Mouse (Mus musculus) spleen, adult 2 months (tissue): ENCODE measurements around the gene Fam209.

Source experiments
- CTCF ChIP-seq: fragments of 200-500 bp; IDR thresholded peaks from 2 replicates; pipeline ENCODE4 v1.5.1; 2011; ENCODE audit warnings: mild to moderate bottlenecking, inconsistent platforms; ENCODE audit not compliant: insufficient read depth, insufficient read length, insufficient replicate concordance; ENCODE audit errors: extremely low read depth
- POLR2A ChIP-seq: fragments of 200-500 bp; IDR thresholded peaks from 2 replicates; pipeline ENCODE4 v1.6.1; 2011; ENCODE audit warnings: low read depth, low read length, inconsistent platforms

DNA sequence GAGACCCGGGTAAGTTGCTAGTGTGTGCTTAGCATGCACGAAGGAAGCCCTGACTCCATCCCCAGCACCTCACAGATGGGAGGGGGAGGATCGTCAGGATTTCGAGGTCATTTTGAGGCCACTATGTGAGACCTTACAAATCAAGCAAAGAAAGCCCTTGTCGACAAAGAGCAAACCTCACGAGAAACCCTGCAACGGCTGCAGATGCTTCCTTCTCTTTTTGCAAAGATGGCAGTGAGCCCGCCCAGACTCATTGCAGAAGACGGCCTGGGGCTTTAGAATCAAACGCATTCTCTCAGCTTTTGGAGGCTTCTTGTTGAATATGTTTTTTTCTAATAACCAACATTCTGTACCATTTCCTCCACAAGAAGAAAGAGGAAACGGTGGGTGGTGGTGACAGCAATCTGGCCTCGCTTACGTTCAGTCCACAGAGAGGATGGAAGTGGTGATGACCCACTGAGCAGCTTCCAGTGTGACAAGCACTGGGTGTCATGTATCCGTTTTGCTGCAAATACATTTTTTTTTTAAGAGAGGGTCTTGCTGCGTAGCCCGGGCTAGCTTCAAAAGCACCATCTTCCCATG, 34.9 kb upstream of the Fam209 start:
- TF ChIP-seq POLR2A (no peak; the same call in 1 of the 2 replicates), CTCF (no peak)
